Mouse (Mus musculus): ENCODE results near the gene Nsf. TPM values are rescaled to one million over a fixed set of nuclear protein-coding genes. Genes with fewer than 3 reads are reported as not detected.

The Nsf gene
- polyA plus RNA-seq, 1 experiment: 0.27 TPM

GRCm38 (mm10) chr11:103952635-103953031 is 1.2 kb downstream of the Nsf start:
- Histone ChIP-seq H3K27me3 (ENCODE audit: control insufficient read depth) (peaks cover 2% of the 10 kb centered on the region; the same call in 1 of the 2 replicates), H3K4me1 (ENCODE audit: control insufficient read depth) (peaks cover 44% of the 10 kb centered on the region), H3K4me3 (replicated peaks) (peak overlapping the region; percentile 99), H3K9me3 (ENCODE audit: control insufficient read depth, low read length) (no peaks in the 10 kb centered on the region), H3K36me3 (ENCODE audit: control insufficient read depth) (peaks cover 8% of the 10 kb centered on the region)
- TF ChIP-seq TAL1 (IDR thresholded peaks at IDR 0.05; ENCODE audit: low read length) (no peak), GATA1 (IDR thresholded peaks at IDR 0.05; ENCODE audit: low read length) (no peak)

- Histone ChIP-seq H3K27me3 (ENCODE audit: control insufficient read depth) (peaks cover 1% of the 10 kb centered on the region; the same call in 1 of the 2 replicates), H3K4me3 (replicated peaks) (no peak overlapping the region)
- no peak for TF ChIP-seq TAL1 (IDR thresholded peaks at IDR 0.05; ENCODE audit: low read length)
- no peak for TF ChIP-seq GATA1 (IDR thresholded peaks at IDR 0.05; ENCODE audit: low read length)
Measured at GRCm38 (mm10) chr11:103951106-103951505, 2.8 kb downstream of the Nsf start.

GRCm38 (mm10) chr11:103948952-103949351 is 4.9 kb downstream of the Nsf start:
- Histone ChIP-seq H3K9me3 (ENCODE audit: control insufficient read depth, low read length) (no peaks in the 10 kb centered on the region), H3K36me3 (ENCODE audit: control insufficient read depth) (peaks cover 13% of the 10 kb centered on the region), H3K27me3 (ENCODE audit: control insufficient read depth) (no peaks in the 10 kb centered on the region), H3K4me1 (ENCODE audit: control insufficient read depth) (peaks cover 39% of the 10 kb centered on the region), H3K4me3 (replicated peaks) (no peak overlapping the region)
- no peak for TF ChIP-seq GATA1 (IDR thresholded peaks at IDR 0.05; ENCODE audit: low read length)
- TF ChIP-seq TAL1 (IDR thresholded peaks at IDR 0.05; ENCODE audit: low read length): no peak

More at GRCm38 (mm10) chr11:103951106-103951505, 2.8 kb downstream of the Nsf start:
- peaks cover 13% of the 10 kb centered on the region for H3K36me3 ChIP-seq (ENCODE audit: control insufficient read depth)
- H3K9me3 ChIP-seq (ENCODE audit: control insufficient read depth, low read length): no peaks in the 10 kb centered on the region
- H3K4me1 ChIP-seq (ENCODE audit: control insufficient read depth): peaks cover 44% of the 10 kb centered on the region

- Histone ChIP-seq H3K27me3 (ENCODE audit: control insufficient read depth) (no peaks in the 10 kb centered on the region), H3K36me3 (ENCODE audit: control insufficient read depth) (peaks cover 21% of the 10 kb centered on the region), H3K9me3 (ENCODE audit: control insufficient read depth, low read length) (no peaks in the 10 kb centered on the region), H3K4me3 (replicated peaks) (no peak overlapping the region), H3K4me1 (ENCODE audit: control insufficient read depth) (peaks cover 2% of the 10 kb centered on the region; the same call in 1 of the 2 replicates)
- TF ChIP-seq GATA1 (IDR thresholded peaks at IDR 0.05; ENCODE audit: low read length): no peak
- TF ChIP-seq TAL1 (IDR thresholded peaks at IDR 0.05; ENCODE audit: low read length): no peak
Measured at GRCm38 (mm10) chr11:103942740-103943139, 11.1 kb downstream of the Nsf start.

- peaks cover 16% of the 10 kb centered on the region for H3K36me3 ChIP-seq (ENCODE audit: control insufficient read depth)
- TF ChIP-seq GATA1 (IDR thresholded peaks at IDR 0.05; ENCODE audit: low read length) (no peak), TAL1 (IDR thresholded peaks at IDR 0.05; ENCODE audit: low read length) (no peak)
Measured at GRCm38 (mm10) chr11:103941351-103941750, 12.5 kb downstream of the Nsf start.

GRCm38 (mm10) chr11:103940887-103941286 is 13.0 kb downstream of the Nsf start:
- H3K27me3 ChIP-seq (ENCODE audit: control insufficient read depth): no peaks in the 10 kb centered on the region
- H3K4me3 ChIP-seq (replicated peaks): no peak overlapping the region
- peaks cover 16% of the 10 kb centered on the region for H3K36me3 ChIP-seq (ENCODE audit: control insufficient read depth)
- H3K4me1 ChIP-seq (ENCODE audit: control insufficient read depth): peaks cover 2% of the 10 kb centered on the region; the same call in 1 of the 2 replicates
- TF ChIP-seq TAL1 (IDR thresholded peaks at IDR 0.05; ENCODE audit: low read length): no peak
- no peak for TF ChIP-seq GATA1 (IDR thresholded peaks at IDR 0.05; ENCODE audit: low read length)
- no peaks in the 10 kb centered on the region for H3K9me3 ChIP-seq (ENCODE audit: control insufficient read depth, low read length)

More at GRCm38 (mm10) chr11:103941351-103941750, 12.5 kb downstream of the Nsf start:
- Histone ChIP-seq H3K4me3 (replicated peaks) (no peak overlapping the region), H3K27me3 (ENCODE audit: control insufficient read depth) (no peaks in the 10 kb centered on the region), H3K9me3 (ENCODE audit: control insufficient read depth, low read length) (no peaks in the 10 kb centered on the region), H3K4me1 (ENCODE audit: control insufficient read depth) (peaks cover 2% of the 10 kb centered on the region; the same call in 1 of the 2 replicates)

- no peaks in the 10 kb centered on the region for H3K9me3 ChIP-seq (ENCODE audit: control insufficient read depth, low read length)
- no peak overlapping the region for H3K4me3 ChIP-seq (replicated peaks)
- TF ChIP-seq GATA1 (IDR thresholded peaks at IDR 0.05; ENCODE audit: low read length) (no peak), TAL1 (IDR thresholded peaks at IDR 0.05; ENCODE audit: low read length) (no peak)
- H3K4me1 ChIP-seq (ENCODE audit: control insufficient read depth): no peaks in the 10 kb centered on the region; the same call in 1 of the 2 replicates
- H3K36me3 ChIP-seq (ENCODE audit: control insufficient read depth): peaks cover 16% of the 10 kb centered on the region
- H3K27me3 ChIP-seq (ENCODE audit: control insufficient read depth): no peaks in the 10 kb centered on the region
Measured at GRCm38 (mm10) chr11:103937976-103938728, 15.7 kb downstream of the Nsf start.

- H3K9me3 ChIP-seq (ENCODE audit: control insufficient read depth, low read length): no peaks in the 10 kb centered on the region
- H3K27me3 ChIP-seq (ENCODE audit: control insufficient read depth): no peaks in the 10 kb centered on the region
- H3K4me3 ChIP-seq (replicated peaks): no peak overlapping the region
- H3K4me1 ChIP-seq (ENCODE audit: control insufficient read depth): no peaks in the 10 kb centered on the region; the same call in 1 of the 2 replicates
- H3K36me3 ChIP-seq (ENCODE audit: control insufficient read depth): peaks cover 16% of the 10 kb centered on the region
- no peak for TF ChIP-seq GATA1 (IDR thresholded peaks at IDR 0.05; ENCODE audit: low read length)
- TF ChIP-seq TAL1 (IDR thresholded peaks at IDR 0.05; ENCODE audit: low read length): no peak
Measured at GRCm38 (mm10) chr11:103937451-103937850, 16.4 kb downstream of the Nsf start.

- H3K4me3 ChIP-seq (replicated peaks): no peak overlapping the region
- TF ChIP-seq TAL1 (IDR thresholded peaks at IDR 0.05; ENCODE audit: low read length) (no peak), GATA1 (IDR thresholded peaks at IDR 0.05; ENCODE audit: low read length) (no peak)
- no peaks in the 10 kb centered on the region; the same call in 1 of the 2 replicates for H3K4me1 ChIP-seq (ENCODE audit: control insufficient read depth)
- H3K36me3 ChIP-seq (ENCODE audit: control insufficient read depth): peaks cover 6% of the 10 kb centered on the region
- no peaks in the 10 kb centered on the region for H3K9me3 ChIP-seq (ENCODE audit: control insufficient read depth, low read length)
- no peaks in the 10 kb centered on the region for H3K27me3 ChIP-seq (ENCODE audit: control insufficient read depth)
Measured at GRCm38 (mm10) chr11:103935717-103936116, 18.1 kb downstream of the Nsf start.

Measured in erythroblast, embryonic 14.5 days (primary cell).